Mouse (Mus musculus) thymus, postnatal 4 days (tissue): ENCODE results near the gene Cyp4a32.
"Not testable (repeated sequence)": the region's sequence is repeated elsewhere in the genome, so short reads cannot be mapped to it uniquely, and the experiment has no call there.

Experiments
- DNase-seq: peaks from one replicate; pipeline ENCODE4 v3.0.0; 2021

The Cyp4a32 gene

GRCm38 (mm10) chr4:115600611-115601010 lies at the start of gene Cyp4a32:
TSS of gene Cyp4a32 (plus strand) at chr4:115600969.
- DNase-seq: not testable (repeated sequence)

- no peak for DNase-seq
These were observed 48.0 kb upstream of the Cyp4a32 start for GRCm38 (mm10) chr4:115552726-115553125.

DNA sequence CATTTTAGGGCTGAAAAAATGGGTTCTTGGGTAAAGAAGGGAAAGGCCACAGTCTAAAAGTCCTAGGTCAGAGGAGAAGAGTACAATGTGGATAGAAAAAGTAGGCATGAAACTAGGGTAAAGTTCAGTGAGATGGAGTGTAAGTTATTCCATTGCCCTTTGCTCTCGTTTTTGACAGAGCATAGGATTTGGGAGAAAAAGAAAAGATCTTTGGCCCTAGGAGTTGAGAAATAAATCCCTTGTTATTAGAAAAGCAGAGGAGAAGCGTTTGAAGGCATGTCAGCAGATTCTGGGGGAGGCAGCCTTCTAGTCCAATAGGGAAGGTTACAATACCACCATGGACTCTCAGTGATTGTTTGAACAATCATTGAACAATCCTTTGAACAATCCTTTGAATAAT lies 45.3 kb upstream of the Cyp4a32 start:
- DNase-seq: no peak

DNA sequence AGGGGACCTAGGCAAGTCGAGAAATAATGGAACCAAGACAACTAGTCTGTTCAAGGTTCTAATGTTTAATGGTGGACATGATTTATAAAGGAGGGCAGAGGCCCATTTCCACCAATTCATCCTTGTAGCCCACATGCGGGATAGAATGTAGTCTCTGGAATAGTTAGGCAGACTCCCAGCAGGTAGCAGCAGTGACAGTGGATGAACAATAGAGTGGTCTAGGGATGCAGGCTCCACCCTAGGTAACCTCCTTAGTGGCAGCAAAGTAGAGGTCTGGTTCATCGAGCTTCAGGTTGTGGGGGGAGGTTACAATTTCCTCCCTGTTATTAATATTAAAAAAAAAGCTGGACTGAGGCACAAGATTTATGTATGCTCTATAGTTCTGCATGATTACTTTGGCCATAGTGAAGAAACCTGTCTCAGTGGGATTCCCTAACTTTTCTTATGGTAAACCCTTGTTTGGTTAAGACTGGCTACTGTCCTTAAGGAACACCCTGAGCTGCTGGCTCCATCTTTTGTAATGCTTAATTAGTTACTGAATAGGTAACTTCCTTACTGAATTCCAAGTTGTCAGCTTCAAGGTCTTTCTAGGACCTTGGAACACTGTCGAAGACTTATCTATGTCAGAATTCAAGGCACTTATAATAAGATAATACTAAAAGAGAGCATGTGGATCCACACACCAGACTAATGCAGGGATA lies 42.8 kb upstream of the Cyp4a32 start:
- DNase-seq: no peak

GRCm38 (mm10) chr4:115561236-115561635 lies 39.5 kb upstream of the Cyp4a32 start:
- not testable (repeated sequence) for DNase-seq

DNA sequence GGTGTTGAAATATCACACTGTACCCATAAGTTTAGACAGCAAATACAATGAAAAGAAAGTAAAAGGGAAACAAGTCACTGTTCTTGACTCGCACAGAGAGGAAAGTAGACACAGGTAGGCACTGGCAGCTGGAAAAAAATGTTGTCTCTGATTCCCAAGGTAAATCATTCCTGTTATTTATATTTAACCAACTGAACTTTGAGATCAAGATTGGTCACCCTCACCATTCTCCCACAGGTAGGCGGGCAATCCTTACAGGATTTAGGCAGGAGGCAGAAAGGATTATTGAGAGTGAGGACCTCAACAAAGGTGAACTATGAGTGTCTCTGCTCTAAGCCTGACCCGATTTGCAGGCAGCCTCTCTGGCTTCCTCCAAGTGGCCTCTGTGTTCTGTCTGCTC lies 37.4 kb upstream of the Cyp4a32 start, which contains the start of gene Cyp4a31:
TSS of gene Cyp4a31 (plus strand) at position 249 of the 400 bp plus-strand sequence.
- no peak for DNase-seq

- not testable (repeated sequence) for DNase-seq
These were observed 36.1 kb upstream of the Cyp4a32 start for GRCm38 (mm10) chr4:115564469-115565225.

DNA sequence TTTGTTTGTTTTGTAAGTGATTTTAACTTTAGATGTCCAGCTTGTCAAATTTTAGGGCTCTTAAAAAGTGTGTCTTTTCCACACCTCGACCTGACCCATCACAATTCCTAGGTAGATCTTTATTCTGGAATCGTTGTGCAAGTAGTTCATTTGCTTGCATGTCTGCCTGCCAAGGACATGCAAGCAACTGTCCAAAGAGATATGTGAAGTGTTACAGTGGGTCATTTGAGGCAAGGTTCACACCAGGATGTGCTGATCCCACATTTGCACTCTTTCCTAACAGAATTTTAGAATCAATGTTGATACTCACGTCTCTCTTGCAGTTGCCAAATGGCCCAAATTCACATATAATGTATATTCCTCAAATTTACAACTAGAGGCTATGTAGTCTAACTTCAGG lies 25.5 kb upstream of the Cyp4a32 start:
- no peak for DNase-seq

GRCm38 (mm10) chr4:115575776-115576175 lies 25.0 kb upstream of the Cyp4a32 start:
- DNase-seq: no peak

GRCm38 (mm10) chr4:115583036-115583435 lies 17.7 kb upstream of the Cyp4a32 start:
- DNase-seq: no peak

GRCm38 (mm10) chr4:115596357-115596756 lies 4.4 kb upstream of the Cyp4a32 start:
- DNase-seq: no peak

GRCm38 (mm10) chr4:115596824-115597336 lies 3.9 kb upstream of the Cyp4a32 start:
- DNase-seq: no peak

- DNase-seq: no peak
These were observed 13.2 kb downstream of the Cyp4a32 start for GRCm38 (mm10) chr4:115614005-115614404.

DNA sequence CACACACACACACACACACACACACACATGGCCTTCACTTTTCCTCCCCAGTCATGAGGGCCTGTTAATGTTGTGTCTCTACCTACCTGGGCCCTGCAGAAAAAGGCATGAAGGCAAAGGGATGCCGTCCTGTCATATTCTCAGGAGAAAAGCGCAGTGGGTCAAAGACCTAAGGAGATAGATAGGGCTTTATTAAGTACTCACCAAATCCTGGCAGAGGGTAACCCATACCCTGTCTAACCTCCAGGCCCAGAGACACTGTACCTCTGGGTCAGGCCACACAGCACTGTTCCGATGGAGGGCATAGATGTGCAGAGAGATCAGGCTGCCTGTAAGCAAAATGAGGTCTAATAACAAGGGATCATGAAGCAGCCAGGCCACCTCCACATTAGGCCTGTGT lies 24.8 kb downstream of the Cyp4a32 start:
- not testable (repeated sequence) for DNase-seq

DNA sequence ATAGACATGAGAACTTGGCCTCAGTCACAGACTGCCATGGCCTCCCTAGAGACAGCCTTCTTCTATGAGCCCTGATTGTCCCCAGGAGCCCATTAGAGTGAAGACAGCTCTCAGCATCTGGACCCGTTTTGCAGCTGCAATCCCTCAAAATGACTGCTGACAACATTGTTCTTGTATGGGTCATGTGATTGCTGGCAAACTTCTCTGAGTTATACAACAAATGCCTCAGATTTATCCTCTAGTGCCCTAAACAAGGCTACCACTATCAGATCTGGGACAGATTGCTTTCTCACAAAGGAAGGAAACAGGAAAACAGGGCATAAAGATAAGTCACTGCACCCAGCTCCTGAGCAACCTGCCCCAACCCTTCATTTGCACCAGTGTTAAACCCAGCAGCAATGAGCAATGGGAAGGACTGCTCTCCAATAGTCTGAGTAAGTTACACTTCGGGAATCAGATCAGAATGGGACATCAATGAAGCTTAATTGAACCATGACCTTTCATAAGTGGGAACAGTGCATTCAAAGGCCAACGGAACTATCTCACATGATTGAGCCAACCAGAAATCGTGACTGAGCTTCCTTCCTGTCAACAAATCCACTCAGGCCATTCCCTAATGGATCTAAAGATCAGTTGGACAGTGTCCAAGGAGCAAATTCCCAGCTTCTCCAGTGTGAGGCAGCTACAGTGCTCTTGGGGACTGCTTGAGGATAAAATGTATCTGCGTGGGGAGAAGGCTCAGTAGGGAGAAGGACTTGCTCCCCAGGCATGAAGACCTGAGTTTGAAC lies 42.4 kb downstream of the Cyp4a32 start:
- no peak for DNase-seq

DNA sequence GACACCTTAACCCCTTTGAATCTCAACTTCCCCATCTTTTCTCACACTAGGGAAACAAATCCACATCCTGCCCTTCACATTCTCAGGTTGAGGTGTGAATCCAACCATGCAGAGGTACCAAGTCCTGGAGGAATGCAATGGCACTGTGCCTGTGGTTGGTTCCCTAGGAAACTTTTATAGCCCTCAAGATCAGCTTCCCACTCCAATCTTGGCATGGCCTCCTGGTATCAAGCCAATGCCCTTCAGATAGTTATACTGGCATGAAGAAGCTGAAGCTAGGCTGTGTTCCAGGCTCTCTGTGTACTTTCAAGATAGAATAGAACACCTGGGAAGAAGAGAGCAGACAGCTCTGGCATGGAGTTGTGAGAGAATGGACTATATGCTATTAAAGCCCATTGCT lies 44.6 kb downstream of the Cyp4a32 start:
- DNase-seq: no peak

- DNase-seq: no peak
These were observed 46.8 kb downstream of the Cyp4a32 start, which contains the start of gene Cyp4b1 for GRCm38 (mm10) chr4:115647580-115647979. TSS of gene Cyp4b1 (minus strand) at chr4:115647723.

DNA sequence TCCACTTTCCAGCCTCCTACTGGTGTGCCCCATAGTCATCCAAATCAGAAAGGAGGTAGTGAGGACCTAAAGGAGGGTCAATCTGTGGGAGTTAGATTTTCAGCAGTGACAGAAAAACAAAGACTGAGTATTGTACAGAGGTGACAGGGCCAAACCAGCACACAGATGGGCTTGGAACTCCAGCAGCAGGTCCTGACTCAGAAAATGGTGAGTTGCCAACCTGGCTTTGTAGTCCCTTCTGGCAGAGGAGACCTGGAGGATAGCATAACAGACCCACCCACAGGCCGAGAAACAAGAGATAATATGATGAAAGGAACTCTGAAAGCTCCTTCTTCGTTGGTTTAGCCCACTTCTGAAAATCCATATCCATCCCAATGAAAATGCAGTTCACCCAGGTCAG lies 48.0 kb downstream of the Cyp4a32 start:
- no peak for DNase-seq

DNA sequence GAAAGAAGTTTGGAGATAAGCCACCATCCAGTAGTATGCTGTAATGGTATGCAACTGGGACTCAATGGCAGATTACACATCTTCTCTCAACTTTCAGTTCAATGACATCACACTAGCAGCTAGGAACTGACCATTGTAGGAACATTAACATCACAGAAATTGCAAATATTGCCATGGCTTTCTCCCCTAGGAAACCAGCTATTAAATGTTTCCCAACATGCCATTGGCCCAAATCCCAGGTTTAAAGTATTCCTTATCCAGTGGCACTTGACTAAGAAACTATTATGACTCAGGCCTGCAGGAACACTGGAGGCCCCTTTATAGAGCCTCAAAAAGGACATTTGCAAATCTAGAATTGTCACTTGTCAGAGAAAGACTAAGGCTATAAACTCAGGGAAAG lies 48.6 kb downstream of the Cyp4a32 start:
- no peak for DNase-seq

- DNase-seq: no peak
These were observed 50.1 kb downstream of the Cyp4a32 start for GRCm38 (mm10) chr4:115650866-115651265.

- not testable (repeated sequence) for DNase-seq
These were observed 55.2 kb downstream of the Cyp4a32 start for GRCm38 (mm10) chr4:115655841-115656534.

- not testable (repeated sequence) for DNase-seq
These were observed 55.8 kb downstream of the Cyp4a32 start for GRCm38 (mm10) chr4:115656535-115656922.
